Mouse (Mus musculus) fat pad, adult 2 months (tissue): ENCODE measurements at regions not wholly inside any gene's neighbourhood (a gene's known extent, or its start where the extent isn't known, plus 50 kb on each side); places are given as distances from the start of the nearest gene placed in this dataset.

Experiments
- DNase-seq: peaks from one replicate; pipeline ENCODE4 v3.0.0-alpha.2; 2011; ENCODE audit warnings: low read depth, low spot score; ENCODE audit errors: extremely low read depth

- no peak for DNase-seq
These were observed 73.7 kb upstream of the Pgrmc2 start for GRCm38 (mm10) chr3:41156562-41156961.

DNA sequence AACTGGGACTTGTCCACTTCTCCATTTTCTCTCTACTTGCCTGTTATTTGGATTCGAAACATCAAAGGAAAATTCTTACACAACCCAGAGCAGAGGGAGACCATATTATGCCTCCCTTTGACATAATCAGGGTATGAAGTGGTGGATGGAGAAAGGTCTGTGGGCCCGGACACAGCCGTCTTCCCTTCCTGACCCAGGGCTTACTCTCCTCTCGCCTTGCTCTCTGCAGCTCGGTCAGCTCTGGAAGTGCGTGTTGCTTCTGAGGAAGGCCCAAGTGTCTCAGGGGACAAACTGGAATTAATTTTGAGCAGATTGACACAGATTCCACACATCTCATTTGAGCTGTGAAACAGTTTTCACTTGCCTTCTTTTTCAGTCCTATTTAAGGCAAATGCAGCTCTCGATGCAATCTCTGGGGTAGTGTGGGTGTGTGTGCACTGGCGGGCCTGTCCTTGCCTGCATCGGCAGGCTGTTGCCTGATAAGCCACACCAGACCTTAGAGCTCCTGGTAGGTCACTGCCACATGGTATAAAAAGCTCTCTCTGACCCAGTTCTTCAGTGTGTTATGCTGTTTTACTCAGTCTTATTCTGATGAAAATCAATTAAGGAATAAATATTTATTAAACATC lies 72.4 kb upstream of the Pgrmc2 start:
- no peak for DNase-seq

DNA sequence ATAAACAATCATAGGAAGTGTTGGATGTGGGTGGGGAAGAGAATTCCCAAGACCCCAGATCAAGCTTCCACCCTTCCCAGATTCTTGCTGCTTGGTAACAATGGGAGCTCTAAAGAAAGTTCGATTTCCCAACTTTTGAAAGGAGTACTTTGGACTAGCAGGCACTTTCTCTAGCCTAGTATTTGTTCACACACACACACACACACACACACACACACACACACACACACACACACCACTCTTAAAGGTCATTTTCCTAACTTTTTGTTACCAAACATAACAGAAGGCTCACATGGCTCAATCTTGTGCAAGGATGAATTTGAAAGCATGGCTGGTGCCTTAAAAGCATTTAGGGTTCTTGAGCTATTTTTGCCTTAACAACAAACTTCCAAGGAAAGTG lies 71.6 kb upstream of the Pgrmc2 start:
- DNase-seq, result no peak

- DNase-seq, result no peak
These were observed 69.1 kb upstream of the Pgrmc2 start for GRCm38 (mm10) chr3:41151989-41152388.

DNA sequence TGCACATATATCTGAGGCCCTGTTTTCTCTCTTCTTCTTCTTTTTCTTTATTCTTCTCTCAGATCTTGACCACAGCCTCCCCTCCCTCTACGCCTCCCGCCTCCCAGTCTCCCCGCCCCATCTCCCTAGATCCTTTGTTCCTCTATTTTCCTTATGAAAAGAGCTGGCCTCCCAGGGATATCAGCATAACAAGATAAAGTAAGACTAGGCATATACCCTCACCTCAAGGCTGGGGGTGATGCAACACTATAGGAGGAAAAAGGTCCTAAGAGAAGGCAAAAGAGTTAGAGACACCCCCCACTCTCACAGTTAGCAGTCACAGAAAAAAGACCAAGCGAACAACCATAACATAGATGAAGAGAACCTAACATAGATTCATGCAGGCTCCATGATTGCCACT lies 57.5 kb upstream of the Pgrmc2 start:
- DNase-seq, result no peak

DNA sequence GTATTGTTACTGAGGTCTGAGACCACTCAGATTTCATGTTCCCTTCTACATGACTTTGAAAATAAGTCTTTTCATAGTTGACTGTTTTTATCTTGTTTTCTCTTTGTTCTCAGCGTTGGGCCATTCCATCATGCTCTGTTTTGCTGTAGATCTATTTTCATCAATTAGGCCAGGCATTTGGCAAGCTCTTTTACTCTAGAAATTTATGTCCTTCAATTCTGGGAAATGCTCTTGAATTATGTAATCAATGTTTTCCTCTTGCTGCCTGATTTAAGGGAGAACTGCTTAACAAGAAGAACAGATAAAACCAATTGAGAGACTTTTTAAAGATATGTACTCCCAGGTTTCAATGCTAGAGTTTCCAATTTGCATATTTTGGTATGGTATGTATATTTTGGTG lies 55.1 kb upstream of the Pgrmc2 start:
- DNase-seq, result no peak

- DNase-seq, result peak; percentile 46
These were observed 50.0 kb upstream of the Pgrmc2 start for GRCm38 (mm10) chr3:41132889-41133288.
